Mouse (Mus musculus): Measurements from ENCODE around the gene Sbf1. TPM values are rescaled to one million over a fixed set of nuclear protein-coding genes. Genes with fewer than 3 reads are reported as not detected.

Gene Sbf1
- polyA plus RNA-seq, 1 experiment from 2014 or later = 94.8 TPM

DNA sequence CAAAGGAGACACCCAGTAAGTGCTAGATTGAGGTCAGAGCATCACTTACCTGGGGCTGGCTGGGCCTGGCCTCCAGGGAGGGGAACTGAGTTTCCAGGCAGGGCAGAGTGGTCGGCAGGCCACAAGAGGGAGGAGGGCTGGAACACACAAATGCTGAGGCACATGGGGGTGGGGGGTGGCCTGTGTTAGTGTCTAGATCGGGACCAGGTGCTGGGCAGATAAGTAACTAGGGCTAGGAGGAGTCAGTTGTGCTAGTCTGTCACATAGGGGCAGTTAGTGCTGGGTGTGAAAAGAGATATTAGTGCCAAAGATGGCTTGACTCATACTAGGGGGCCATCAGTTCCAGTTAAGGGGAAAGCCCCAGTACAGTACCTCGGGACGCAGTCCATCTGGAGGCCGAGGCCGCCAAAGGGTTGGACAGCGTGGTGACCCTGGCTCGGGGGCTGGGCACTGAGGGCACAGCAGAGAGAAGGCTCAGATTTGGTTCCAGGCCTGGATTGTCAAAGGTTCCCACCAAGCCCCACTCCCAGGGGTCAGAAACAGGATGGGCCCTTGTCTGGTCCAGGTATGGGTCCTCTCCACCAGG is 19.4 kb downstream of the Sbf1 start:
- Histone ChIP-seq H3K36me3 (peaks cover 93% of the 10 kb centered on the region), H3K27me3 (replicated peaks) (no peaks in the 10 kb centered on the region), H3K4me2 (no peak overlapping the region), H3K4me3 (replicated peaks) (no peak overlapping the region), H3K4me1 (no peaks in the 10 kb centered on the region), H3K27ac (replicated peaks) (no peak overlapping the region), H3K9me3 (replicated peaks) (no peaks in the 10 kb centered on the region), H3K9ac (replicated peaks) (no peak overlapping the region)
- ATAC-seq (ENCODE audit: low FRiP score) = no peak
- 93% methylated on average over 8 of the region's 8 CpGs for WGBS

DNA sequence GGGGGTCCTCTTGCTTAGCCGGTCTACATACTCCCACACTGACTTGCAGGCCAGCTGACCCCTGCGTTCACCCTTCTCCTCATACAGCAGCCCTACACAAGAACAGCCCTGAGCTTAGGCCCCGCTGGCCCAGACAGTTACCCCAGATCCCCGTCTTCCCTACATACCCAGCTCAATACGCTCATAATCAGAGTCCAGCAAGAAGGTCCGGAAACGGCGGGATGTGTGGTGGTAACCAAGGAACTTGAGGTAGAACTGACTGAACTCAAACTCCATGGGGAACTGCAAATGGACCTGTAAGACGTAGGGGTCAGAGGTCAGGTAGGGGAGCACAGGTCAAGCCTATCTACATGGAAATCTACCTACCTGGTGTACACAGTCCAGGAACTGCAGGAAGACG is 21.3 kb downstream of the Sbf1 start:
- Histone ChIP-seq H3K36me3 (peaks cover 94% of the 10 kb centered on the region), H3K4me3 (replicated peaks) (no peak overlapping the region), H3K9me3 (replicated peaks) (no peaks in the 10 kb centered on the region), H3K27me3 (replicated peaks) (no peaks in the 10 kb centered on the region), H3K4me2 (no peak overlapping the region), H3K27ac (replicated peaks) (no peak overlapping the region), H3K9ac (replicated peaks) (no peak overlapping the region), H3K4me1 (no peaks in the 10 kb centered on the region)
- no peak for ATAC-seq (ENCODE audit: low FRiP score)
- 94% methylated on average over 10 of the region's 10 CpGs for WGBS

DNA sequence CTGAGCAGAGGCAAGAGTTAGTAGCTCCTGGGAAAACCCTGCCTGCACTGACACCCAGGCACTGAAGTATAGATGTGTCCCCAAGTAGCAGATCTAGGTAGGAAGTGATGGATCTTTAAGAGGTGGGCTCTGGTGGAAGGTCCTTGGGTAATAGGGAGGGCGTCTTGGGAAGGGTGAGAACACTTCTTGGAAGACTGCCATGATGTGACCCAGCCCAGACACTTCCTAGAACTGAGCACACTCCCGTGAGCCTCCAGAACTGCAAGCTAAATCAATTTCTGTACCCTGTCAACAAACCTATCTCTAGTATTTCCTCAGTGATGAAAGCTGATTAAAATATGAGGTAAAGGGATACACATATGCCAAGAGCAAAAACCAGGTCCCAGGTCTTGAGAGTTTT is 22.3 kb downstream of the Sbf1 start:
- WGBS = 85% methylated on average over 2 of the region's 2 CpGs
- Histone ChIP-seq H3K36me3 (peaks cover 98% of the 10 kb centered on the region), H3K9ac (replicated peaks) (no peak overlapping the region), H3K27ac (replicated peaks) (no peak overlapping the region), H3K9me3 (replicated peaks) (no peaks in the 10 kb centered on the region), H3K27me3 (replicated peaks) (no peaks in the 10 kb centered on the region), H3K4me3 (replicated peaks) (no peak overlapping the region), H3K4me1 (no peaks in the 10 kb centered on the region), H3K4me2 (no peak overlapping the region)
- ATAC-seq (ENCODE audit: low FRiP score) = no peak

DNA sequence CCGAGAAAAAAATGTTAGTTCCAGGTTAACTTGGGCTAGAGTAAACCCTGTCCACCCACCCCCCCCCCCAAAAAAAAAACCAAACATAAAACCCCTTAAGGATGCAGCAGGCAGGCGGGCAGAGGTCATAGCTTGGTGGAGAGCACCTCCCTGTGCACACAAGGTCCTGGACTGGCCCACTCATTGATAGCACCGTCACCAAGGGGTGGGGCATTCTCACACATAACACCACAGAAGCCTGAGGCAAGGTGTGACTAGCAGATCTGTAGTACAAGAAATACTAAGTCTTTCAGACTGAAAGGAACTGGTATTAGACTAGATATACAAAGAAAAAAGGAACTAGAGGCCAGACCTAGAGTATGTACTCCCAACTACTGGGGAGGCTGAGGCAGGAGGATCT is 23.6 kb downstream of the Sbf1 start:
- no peaks in the 10 kb centered on the region for H3K27me3 ChIP-seq (replicated peaks)
- no peak overlapping the region for H3K27ac ChIP-seq (replicated peaks)
- no peaks in the 10 kb centered on the region for H3K4me1 ChIP-seq
- no peak overlapping the region for H3K9ac ChIP-seq (replicated peaks)
- H3K4me2 ChIP-seq = no peak overlapping the region
- peaks cover 95% of the 10 kb centered on the region for H3K36me3 ChIP-seq
- H3K4me3 ChIP-seq (replicated peaks) = no peak overlapping the region
- 92% methylated on average over 3 of the region's 3 CpGs for WGBS
- no peak for ATAC-seq (ENCODE audit: low FRiP score)
- H3K9me3 ChIP-seq (replicated peaks) = no peaks in the 10 kb centered on the region

DNA sequence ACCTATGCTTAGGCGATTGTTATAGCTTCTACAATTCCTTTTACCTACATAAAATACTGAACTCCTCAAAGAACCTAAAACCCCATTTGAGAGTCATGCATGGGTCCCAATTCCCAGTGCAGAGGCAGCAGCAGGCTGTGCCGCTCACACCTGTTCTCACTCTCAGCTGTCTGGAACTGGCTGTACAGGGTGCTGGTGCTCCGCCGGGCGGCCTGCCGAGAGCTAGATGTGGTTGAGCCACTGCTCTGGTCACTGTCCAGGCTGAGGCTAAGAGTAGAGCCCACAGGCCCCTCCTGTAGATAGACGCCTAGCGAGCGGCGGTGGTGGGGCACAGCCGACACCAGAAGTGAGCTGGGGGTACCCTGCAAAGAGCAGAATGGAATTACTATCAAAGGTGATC is 25.7 kb downstream of the Sbf1 start:
- no peak overlapping the region for H3K4me3 ChIP-seq (replicated peaks)
- peaks cover 90% of the 10 kb centered on the region for H3K36me3 ChIP-seq
- H3K27ac ChIP-seq (replicated peaks) = no peak overlapping the region
- H3K9me3 ChIP-seq (replicated peaks) = no peaks in the 10 kb centered on the region
- no peak for ATAC-seq (ENCODE audit: low FRiP score)
- no peak overlapping the region for H3K9ac ChIP-seq (replicated peaks)
- no peak overlapping the region for H3K4me2 ChIP-seq
- H3K27me3 ChIP-seq (replicated peaks) = no peaks in the 10 kb centered on the region
- WGBS = 97% methylated on average over 11 of the region's 11 CpGs
- H3K4me1 ChIP-seq = no peaks in the 10 kb centered on the region

DNA sequence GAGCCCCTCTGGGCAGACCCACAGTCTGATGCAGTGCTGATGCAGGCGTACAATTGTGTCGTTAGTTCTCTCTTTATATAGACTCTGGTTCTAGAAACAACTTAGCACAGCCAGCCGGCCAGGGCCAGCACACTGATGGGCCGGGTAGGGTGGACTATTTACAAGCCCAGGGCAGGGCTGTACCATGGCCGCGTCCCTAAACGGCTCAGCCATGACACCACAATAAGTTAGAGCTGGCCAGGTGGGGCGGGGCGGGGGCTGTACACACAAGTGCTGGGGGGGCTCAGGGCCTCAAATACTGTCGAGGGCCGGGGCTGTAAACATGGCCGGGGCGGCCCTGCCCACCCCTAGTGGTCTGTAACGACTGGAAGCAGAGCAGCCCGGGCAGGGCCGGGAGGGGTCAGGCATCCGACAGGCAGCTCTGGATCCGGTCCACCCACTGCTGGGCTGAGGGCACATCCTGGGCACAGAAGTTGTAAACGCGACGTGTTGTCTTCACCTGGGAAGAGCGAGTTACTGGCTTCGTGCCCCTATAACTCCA is 26.8 kb downstream of the Sbf1 start:
- H3K36me3 ChIP-seq = peaks cover 90% of the 10 kb centered on the region
- H3K4me3 ChIP-seq (replicated peaks) = no peak overlapping the region
- ATAC-seq (ENCODE audit: low FRiP score) = no peak

DNA sequence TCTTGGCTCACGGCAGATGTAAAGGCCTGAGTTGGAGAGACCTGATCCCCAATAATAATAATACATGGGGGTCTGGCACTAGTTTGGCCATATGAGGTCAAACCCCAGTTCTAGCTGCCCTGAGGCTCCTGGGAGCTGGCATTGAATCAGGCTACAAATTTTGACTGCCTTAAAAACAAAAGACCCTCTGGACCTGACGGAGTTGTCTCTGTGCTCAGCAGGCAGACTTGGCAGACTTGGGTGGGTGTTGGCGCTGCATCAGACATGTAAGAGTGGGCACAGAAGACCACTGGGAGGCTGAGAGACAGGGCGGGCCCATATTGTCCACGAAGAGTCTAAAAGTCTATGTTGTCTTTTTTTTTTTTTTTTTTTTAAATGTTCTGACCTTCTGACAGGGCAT is 28.5 kb downstream of the Sbf1 start:
- ATAC-seq (ENCODE audit: low FRiP score) = no peak
- H3K27ac ChIP-seq (replicated peaks) = peak overlapping the region; percentile 51; the same call in 1 of the 2 replicates
- no peak overlapping the region for H3K9ac ChIP-seq (replicated peaks)
- H3K9me3 ChIP-seq (replicated peaks) = no peaks in the 10 kb centered on the region
- H3K36me3 ChIP-seq = peaks cover 90% of the 10 kb centered on the region
- H3K4me2 ChIP-seq = no peak overlapping the region
- 68% methylated on average over 5 of the region's 5 CpGs for WGBS
- H3K4me1 ChIP-seq = no peaks in the 10 kb centered on the region
- no peak overlapping the region for H3K4me3 ChIP-seq (replicated peaks)
- H3K27me3 ChIP-seq (replicated peaks) = no peaks in the 10 kb centered on the region

More for the DNA sequence above, 26.8 kb downstream of the Sbf1 start:
- Histone ChIP-seq H3K27ac (replicated peaks) (no peak overlapping the region), H3K9ac (replicated peaks) (no peak overlapping the region), H3K4me2 (no peak overlapping the region), H3K27me3 (replicated peaks) (no peaks in the 10 kb centered on the region), H3K4me1 (no peaks in the 10 kb centered on the region), H3K9me3 (replicated peaks) (no peaks in the 10 kb centered on the region)
- WGBS = 79% methylated on average over 23 of the region's 23 CpGs

DNA sequence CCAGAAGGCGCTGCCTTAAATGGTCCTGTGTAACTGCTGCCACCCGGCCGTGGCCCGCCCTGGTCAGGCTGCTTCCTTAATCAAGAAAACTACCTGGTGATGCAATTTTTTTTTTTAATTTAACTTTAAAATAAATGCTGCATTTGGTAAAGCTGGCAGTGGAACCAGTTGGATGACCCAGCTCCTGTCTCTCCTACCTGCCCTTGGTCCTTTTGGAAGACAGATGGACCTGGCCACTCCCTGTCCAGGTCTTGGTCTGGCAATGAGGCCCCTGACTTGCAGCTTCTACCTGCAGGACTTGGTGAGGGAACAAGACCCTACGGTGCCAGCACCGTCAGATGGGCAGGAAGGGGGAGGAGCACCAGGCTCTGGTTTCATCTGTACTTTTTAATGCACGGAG is 29.0 kb downstream of the Sbf1 start:
- Histone ChIP-seq H3K4me3 (replicated peaks) (no peak overlapping the region), H3K4me1 (no peaks in the 10 kb centered on the region), H3K36me3 (peaks cover 90% of the 10 kb centered on the region), H3K27ac (replicated peaks) (no peak overlapping the region), H3K27me3 (replicated peaks) (no peaks in the 10 kb centered on the region), H3K9ac (replicated peaks) (no peak overlapping the region), H3K9me3 (replicated peaks) (no peaks in the 10 kb centered on the region), H3K4me2 (no peak overlapping the region)
- WGBS = 81% methylated on average over 7 of the region's 7 CpGs
- ATAC-seq (ENCODE audit: low FRiP score) = no peak

DNA sequence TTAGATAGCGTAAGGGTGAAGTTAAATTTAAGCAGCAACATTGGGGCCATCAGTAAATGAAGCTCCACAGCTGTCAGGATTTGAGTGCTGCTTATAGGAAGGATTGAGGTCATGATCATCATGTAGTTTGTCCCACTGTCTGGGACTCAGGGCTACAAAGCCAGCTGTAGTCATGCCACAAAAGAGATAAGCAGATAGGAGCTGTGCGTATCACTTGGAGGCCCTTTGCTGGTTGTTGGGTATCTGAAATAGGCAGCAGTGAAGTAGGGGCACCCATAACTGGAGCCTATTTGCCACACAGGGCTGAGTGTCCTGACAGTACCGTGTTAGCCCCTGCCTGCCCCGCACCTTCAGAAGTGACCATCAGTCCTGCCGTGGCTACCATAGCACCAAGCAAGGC is 29.6 kb downstream of the Sbf1 start:
- H3K36me3 ChIP-seq = peaks cover 90% of the 10 kb centered on the region
- ATAC-seq (ENCODE audit: low FRiP score) = no peak
- no peaks in the 10 kb centered on the region for H3K27me3 ChIP-seq (replicated peaks)
- no peak overlapping the region for H3K27ac ChIP-seq (replicated peaks)
- no peak overlapping the region for H3K4me3 ChIP-seq (replicated peaks)
- 96% methylated on average over 5 of the region's 5 CpGs for WGBS
- no peaks in the 10 kb centered on the region for H3K9me3 ChIP-seq (replicated peaks)
- no peaks in the 10 kb centered on the region for H3K4me1 ChIP-seq
- H3K4me2 ChIP-seq = no peak overlapping the region
- H3K9ac ChIP-seq (replicated peaks) = no peak overlapping the region

DNA sequence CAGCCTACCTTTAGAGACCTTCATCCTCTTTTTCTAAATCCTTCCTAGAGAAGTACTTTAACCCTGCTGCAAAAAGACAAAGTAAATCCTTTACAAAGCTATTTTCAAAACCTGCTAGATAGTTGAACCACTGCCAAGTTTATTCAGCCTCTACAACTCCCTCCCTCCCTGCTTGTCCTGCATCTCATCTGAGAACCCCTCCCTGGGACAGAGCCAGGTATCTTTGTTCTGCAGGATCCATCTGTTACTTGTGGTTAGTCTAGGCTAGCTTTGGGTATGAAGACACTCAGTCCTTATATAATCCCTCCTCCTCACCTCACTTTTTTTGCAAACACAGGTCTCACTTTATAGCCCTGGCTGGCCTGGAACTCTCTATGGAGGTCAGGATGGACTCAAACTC is 30.1 kb downstream of the Sbf1 start:
- no peak overlapping the region for H3K27ac ChIP-seq (replicated peaks)
- no peak overlapping the region for H3K4me3 ChIP-seq (replicated peaks)
- H3K27me3 ChIP-seq (replicated peaks) = no peaks in the 10 kb centered on the region
- H3K9me3 ChIP-seq (replicated peaks) = no peaks in the 10 kb centered on the region
- peaks cover 91% of the 10 kb centered on the region for H3K36me3 ChIP-seq
- H3K9ac ChIP-seq (replicated peaks) = no peak overlapping the region
- H3K4me2 ChIP-seq = no peak overlapping the region
- no peak for ATAC-seq (ENCODE audit: low FRiP score)
- H3K4me1 ChIP-seq = no peaks in the 10 kb centered on the region

DNA sequence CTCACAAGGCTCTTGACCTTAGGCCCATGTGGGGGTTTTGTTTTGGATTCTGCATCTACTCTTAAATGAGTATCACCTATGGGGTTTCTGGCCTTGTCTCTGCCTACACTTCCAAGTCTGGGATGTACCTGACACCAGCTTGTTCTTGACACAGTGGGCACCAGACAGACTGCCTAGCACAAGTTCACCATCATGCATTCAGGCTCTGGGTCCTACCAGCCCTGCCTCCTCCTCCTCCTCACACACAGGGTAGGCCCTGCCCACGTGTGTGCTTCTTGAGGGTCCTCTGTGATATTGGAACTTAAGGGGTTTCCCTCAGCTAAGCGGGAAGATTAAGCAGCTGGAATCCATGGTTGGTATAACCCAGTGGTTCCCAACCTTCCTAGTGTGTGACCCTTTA is 31.0 kb downstream of the Sbf1 start:
- no peak for ATAC-seq (ENCODE audit: low FRiP score)
- H3K4me2 ChIP-seq = no peak overlapping the region
- WGBS = 88% methylated on average over 2 of the region's 2 CpGs
- H3K4me1 ChIP-seq = no peaks in the 10 kb centered on the region
- H3K36me3 ChIP-seq = peaks cover 91% of the 10 kb centered on the region
- no peak overlapping the region for H3K27ac ChIP-seq (replicated peaks)
- H3K27me3 ChIP-seq (replicated peaks) = no peaks in the 10 kb centered on the region
- no peak overlapping the region for H3K9ac ChIP-seq (replicated peaks)
- H3K4me3 ChIP-seq (replicated peaks) = no peak overlapping the region
- H3K9me3 ChIP-seq (replicated peaks) = no peaks in the 10 kb centered on the region

DNA sequence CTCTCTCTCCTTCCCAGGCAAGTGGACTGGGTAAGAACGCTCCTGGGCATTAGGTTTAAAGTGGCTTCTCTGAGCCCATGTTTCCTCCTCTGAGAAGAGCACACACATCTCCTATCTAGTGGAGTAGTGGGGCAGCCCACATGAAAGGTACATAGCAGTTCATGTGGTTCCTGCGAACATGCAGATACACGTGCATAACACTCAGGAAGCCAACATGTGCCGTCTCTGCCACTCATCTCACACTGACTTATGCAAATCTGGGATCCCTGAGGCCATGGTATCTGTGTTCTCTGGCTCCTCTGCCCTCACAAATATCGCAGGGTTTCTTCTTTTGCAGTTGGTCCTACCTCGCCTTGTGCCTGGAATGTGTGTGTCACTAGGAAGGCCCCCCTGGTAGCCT is 32.6 kb downstream of the Sbf1 start:
- WGBS = 83% methylated on average over 6 of the region's 6 CpGs

DNA sequence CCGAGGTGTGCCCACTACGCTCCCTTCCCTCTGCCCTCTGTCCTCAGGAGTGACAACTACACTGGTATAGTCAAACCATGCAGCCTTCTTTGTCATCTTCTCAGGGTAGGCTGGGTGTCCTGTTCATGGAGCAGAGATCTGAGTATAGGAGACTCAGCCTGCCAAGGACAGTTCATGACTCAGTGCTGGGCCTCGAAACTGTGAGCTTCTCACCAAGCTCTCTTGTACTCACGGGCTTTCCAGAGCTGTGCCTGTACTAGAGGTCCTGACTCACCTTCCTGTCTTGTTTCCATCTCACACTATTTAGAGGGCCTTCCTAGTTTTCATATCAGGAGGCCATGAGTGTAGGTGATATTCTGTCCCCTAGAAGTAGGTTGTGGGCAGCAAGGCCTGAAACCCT is 37.7 kb downstream of the Sbf1 start:
- Histone ChIP-seq H3K4me1 (no peaks in the 10 kb centered on the region), H3K4me2 (no peak overlapping the region), H3K4me3 (replicated peaks) (no peak overlapping the region), H3K9ac (replicated peaks) (no peak overlapping the region), H3K36me3 (peaks cover 84% of the 10 kb centered on the region), H3K27me3 (replicated peaks) (no peaks in the 10 kb centered on the region), H3K9me3 (replicated peaks) (no peaks in the 10 kb centered on the region), H3K27ac (replicated peaks) (no peak overlapping the region)
- ATAC-seq (ENCODE audit: low FRiP score) = no peak
- 96% methylated on average over 4 of the region's 4 CpGs for WGBS

More for the DNA sequence above, 32.6 kb downstream of the Sbf1 start:
- no peaks in the 10 kb centered on the region for H3K9me3 ChIP-seq (replicated peaks)
- H3K4me3 ChIP-seq (replicated peaks) = no peak overlapping the region
- H3K36me3 ChIP-seq = peaks cover 89% of the 10 kb centered on the region
- no peaks in the 10 kb centered on the region for H3K27me3 ChIP-seq (replicated peaks)
- no peak overlapping the region for H3K9ac ChIP-seq (replicated peaks)
- ATAC-seq (ENCODE audit: low FRiP score) = no peak
- H3K4me1 ChIP-seq = no peaks in the 10 kb centered on the region
- no peak overlapping the region for H3K27ac ChIP-seq (replicated peaks)
- no peak overlapping the region for H3K4me2 ChIP-seq
